Mouse (Mus musculus) midbrain, embryonic 16.5 days (tissue): Measurements from ENCODE around the gene Srrm2. TPM values are rescaled to one million over a fixed set of nuclear protein-coding genes. Genes with fewer than 3 reads are reported as not detected.
A peak's percentile ranks its signal among the peaks of the same experiment; 100 is the strongest.
"Not testable (repeated sequence)": the region's sequence is repeated elsewhere in the genome, so short reads cannot be mapped to it uniquely, and the experiment has no call there.

ENCODE experiments used
- ATAC-seq: fragments of 200-750 bp; cut with Nextera tagmentation; 2 replicates; pipeline ENCODE4 v1.8.0; 2017; ENCODE audit warnings: moderate TSS enrichment
- H3K27ac ChIP-seq: fragments of 300-500 bp; sonication (generic); 2 replicates; pipeline ENCODE4 v1.5.1; 2014; ENCODE audit warnings: mild to moderate bottlenecking, low read length, mixed read lengths
- H3K27me3 ChIP-seq: fragments of 300-500 bp; sonication (generic); 2 replicates; pipeline ENCODE4 v1.6.1; 2014; ENCODE audit warnings: low read depth, low read length, mixed read lengths; ENCODE audit not compliant: control insufficient read depth, insufficient read depth
- H3K36me3 ChIP-seq: fragments of 300-500 bp; sonication (generic); 2 replicates; pipeline ENCODE4 v1.6.1; 2014; ENCODE audit warnings: mild to moderate bottlenecking, low read length, moderate library complexity, mixed read lengths; ENCODE audit not compliant: control insufficient read depth, insufficient read depth
- H3K4me1 ChIP-seq: fragments of 300-500 bp; sonication (generic); 2 replicates; pipeline ENCODE4 v1.6.1; 2014; ENCODE audit warnings: mild to moderate bottlenecking, low read length, mixed read lengths; ENCODE audit not compliant: control insufficient read depth, insufficient read depth
- H3K4me2 ChIP-seq: fragments of 300-500 bp; sonication (generic); 2 replicates; pipeline ENCODE4 v1.6.1; 2014; ENCODE audit warnings: mild to moderate bottlenecking, low read length, mixed read lengths
- H3K4me3 ChIP-seq: fragments of 300-500 bp; sonication (generic); 2 replicates; pipeline ENCODE4 v1.5.1; 2014; ENCODE audit warnings: low read depth, mild to moderate bottlenecking, low read length, moderate library complexity, mixed read lengths
- H3K9ac ChIP-seq: fragments of 300-500 bp; sonication (generic); 2 replicates; pipeline ENCODE4 v1.6.1; 2014; ENCODE audit warnings: low read depth, low read length, mixed read lengths
- H3K9me3 ChIP-seq: fragments of 300-500 bp; sonication (generic); replicated peaks from 2 replicates; pipeline ENCODE4 v1.6.1; 2014; ENCODE audit warnings: mild to moderate bottlenecking, low read length, mixed read lengths; ENCODE audit not compliant: control insufficient read depth, poor library complexity, severe bottlenecking
- WGBS: fragments of 180-500 bp; shearing (Covaris S2); extraction: QIAGEN DNeasy Blood & Tissue Kit; methylation state at CpG from one replicate; pipeline ENCODE4 v1.1.7; 2014; 5-methylcytosine and 5-hydroxymethylcytosine counted together
- polyA plus RNA-seq: library from polyadenylated mRNA; unstranded; fragments of >200 nt; fragmentation: Nextera tagmentation; extraction: Ambion mirVana; gene quantifications from 2 replicates; pipeline ENCODE4 v1.2.1, GENCODE M21; 2015

The Srrm2 gene
- polyA plus RNA-seq, 1 experiment from 2014 or later = 467 TPM

DNA sequence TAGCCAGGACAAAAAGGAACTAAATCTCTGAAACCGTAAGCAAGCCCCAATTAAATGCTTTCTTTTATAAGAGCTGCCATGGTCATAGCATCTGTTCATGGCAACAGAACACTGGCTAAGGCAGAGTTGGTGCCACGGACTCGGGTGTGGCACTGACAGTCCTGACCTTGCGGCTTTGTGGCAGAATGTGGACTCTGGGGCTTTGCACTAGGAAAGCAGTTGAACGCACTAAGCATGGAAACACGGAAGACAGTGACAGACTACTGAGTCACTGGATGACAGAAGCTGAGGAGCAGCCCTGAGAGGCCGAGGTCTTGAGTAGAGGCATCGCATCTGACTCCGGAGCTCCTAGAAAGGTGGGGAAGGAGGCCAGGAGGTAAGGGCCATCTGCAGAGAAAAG lies 32.8 kb upstream of the Srrm2 start:
- Histone ChIP-seq H3K4me1 (no peaks in the 10 kb centered on the region), H3K27me3 (no peaks in the 10 kb centered on the region), H3K4me3 (no peak overlapping the region), H3K9ac (no peak overlapping the region), H3K9me3 (no peaks in the 10 kb centered on the region), H3K36me3 (peaks cover 74% of the 10 kb centered on the region), H3K27ac (no peak overlapping the region), H3K4me2 (no peak overlapping the region)
- no peak for ATAC-seq
- 98% methylated on average over 9 of the region's 9 CpGs for WGBS

DNA sequence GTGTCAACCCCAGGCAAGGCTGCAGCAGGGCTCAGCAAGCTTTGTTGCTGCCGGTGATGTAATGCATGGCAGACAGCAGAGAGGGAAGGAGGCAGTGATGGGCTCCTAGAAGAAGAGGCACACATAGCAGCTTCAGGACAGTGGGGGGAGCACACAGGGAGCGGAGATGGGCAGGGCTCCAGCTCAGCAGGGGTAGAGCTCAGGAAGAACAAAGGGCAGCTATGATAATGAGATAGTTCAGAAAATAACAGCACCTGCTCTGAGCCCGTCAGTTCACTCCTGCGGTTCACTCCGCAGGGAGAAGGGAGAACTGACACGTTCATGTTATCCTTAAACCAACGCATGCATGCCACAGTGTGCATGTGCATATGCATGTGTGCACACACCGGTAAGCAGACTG lies 31.5 kb upstream of the Srrm2 start:
- no peak overlapping the region for H3K4me2 ChIP-seq
- no peak overlapping the region for H3K9ac ChIP-seq
- no peaks in the 10 kb centered on the region for H3K4me1 ChIP-seq
- no peak overlapping the region for H3K4me3 ChIP-seq
- no peak for ATAC-seq
- 57% methylated on average over 8 of the region's 8 CpGs for WGBS
- peaks cover 62% of the 10 kb centered on the region for H3K36me3 ChIP-seq
- H3K9me3 ChIP-seq = no peaks in the 10 kb centered on the region
- no peak overlapping the region for H3K27ac ChIP-seq
- no peaks in the 10 kb centered on the region for H3K27me3 ChIP-seq

DNA sequence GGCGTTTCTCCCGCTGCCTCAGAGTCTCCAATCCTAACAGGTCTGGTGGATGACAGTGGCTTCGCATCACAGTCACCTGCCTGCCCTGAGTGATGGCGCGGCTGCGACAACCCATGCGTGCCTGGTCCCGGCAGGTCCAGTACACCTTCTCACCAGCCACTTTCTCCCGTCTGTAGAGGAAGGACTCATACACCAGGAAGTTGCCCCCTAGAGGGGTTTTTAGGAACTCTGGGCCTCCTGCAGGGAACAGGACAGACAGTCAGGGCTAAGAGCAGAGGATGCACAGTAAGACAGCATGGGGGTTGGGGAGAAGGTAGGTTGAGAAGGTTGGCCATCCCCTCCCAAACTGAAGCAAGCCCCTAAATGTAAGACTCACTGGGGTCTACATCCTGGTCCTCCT lies 30.1 kb upstream of the Srrm2 start:
- H3K9me3 ChIP-seq = no peaks in the 10 kb centered on the region
- WGBS = 96% methylated on average over 9 of the region's 9 CpGs
- no peaks in the 10 kb centered on the region for H3K4me1 ChIP-seq
- no peak overlapping the region for H3K27ac ChIP-seq
- no peak overlapping the region for H3K9ac ChIP-seq
- no peak overlapping the region for H3K4me3 ChIP-seq
- H3K27me3 ChIP-seq = no peaks in the 10 kb centered on the region
- ATAC-seq = no peak
- peaks cover 59% of the 10 kb centered on the region for H3K36me3 ChIP-seq
- H3K4me2 ChIP-seq = no peak overlapping the region

DNA sequence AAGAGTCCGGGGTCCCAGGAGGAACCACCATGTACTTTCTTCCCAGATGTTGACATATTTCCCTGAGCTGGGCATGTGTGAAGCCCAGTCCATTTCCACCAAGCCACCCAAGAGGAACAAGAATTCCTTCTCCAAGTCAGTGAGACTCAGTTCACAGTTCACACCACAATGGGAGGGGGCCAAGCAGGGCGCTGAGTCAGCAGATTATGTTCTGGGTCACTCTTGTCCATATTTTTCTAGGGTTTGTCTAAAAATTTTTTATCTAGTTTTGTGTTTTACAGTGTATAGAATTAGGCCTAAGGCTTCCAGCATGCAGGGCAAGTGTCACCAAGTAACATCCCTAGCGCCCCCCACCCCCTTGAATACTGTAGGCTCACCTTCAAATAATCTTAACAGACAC lies 29.2 kb upstream of the Srrm2 start:
- Histone ChIP-seq H3K9ac (no peak overlapping the region), H3K27ac (no peak overlapping the region), H3K9me3 (no peaks in the 10 kb centered on the region), H3K4me1 (no peaks in the 10 kb centered on the region), H3K4me2 (no peak overlapping the region), H3K27me3 (no peaks in the 10 kb centered on the region), H3K4me3 (no peak overlapping the region), H3K36me3 (peaks cover 50% of the 10 kb centered on the region)
- ATAC-seq = no peak
- WGBS = 96% methylated on average over 3 of the region's 3 CpGs

DNA sequence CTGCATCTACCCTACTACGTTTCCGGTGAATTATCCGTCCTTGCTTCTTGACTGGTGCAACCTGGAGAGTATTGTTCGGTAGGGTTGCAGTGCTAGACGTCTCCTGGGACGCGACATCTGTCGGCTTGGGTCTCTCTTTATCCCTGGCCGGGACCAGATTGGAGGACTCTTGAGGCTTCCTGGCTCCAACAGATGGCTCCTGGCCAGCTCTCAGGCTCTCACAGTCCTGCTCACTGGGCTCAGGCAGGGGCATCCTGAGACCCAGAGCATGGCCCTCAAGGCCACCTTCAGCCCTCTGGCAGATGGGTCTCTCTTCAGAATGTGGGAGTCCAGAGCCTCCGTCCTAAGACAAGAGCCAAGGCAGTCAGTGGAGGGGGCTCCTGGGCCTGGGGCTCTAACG lies 27.4 kb upstream of the Srrm2 start:
- ATAC-seq = 0 out of 2 replicates have a peak, but pooled peaks have one; percentile 7
- H3K36me3 ChIP-seq = peaks cover 33% of the 10 kb centered on the region
- no peak overlapping the region for H3K27ac ChIP-seq
- H3K27me3 ChIP-seq = no peaks in the 10 kb centered on the region
- H3K9ac ChIP-seq = no peak overlapping the region
- H3K9me3 ChIP-seq = no peaks in the 10 kb centered on the region
- H3K4me1 ChIP-seq = no peaks in the 10 kb centered on the region
- whole genome bisulfite sequencing = 86% methylated on average over 11 of the region's 11 CpGs
- no peak overlapping the region for H3K4me2 ChIP-seq
- H3K4me3 ChIP-seq = no peak overlapping the region

DNA sequence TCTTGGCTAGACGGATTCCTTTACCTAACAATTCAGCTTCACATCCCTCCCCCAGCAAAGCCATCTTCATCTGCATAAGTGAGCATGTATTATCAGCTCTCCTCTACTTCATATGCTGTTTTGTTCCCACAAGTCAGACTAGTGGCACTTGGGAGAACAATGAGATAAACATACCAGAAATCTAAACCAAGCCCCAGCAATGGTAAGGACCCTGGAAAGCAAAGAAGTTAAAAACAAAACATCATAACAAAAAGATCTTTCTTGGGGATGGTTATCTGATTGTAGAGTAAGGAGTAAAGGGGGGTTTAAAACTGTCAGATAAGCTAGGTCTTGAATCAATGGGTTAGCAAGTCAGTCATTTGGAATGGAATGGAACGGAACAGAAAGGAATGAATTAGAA lies 19.8 kb upstream of the Srrm2 start:
- Histone ChIP-seq H3K9ac (peak overlapping the region; percentile 99), H3K4me3 (peak overlapping the region; percentile 91), H3K4me2 (peak overlapping the region; percentile 83), H3K9me3 (no peaks in the 10 kb centered on the region), H3K4me1 (peaks cover 19% of the 10 kb centered on the region), H3K27me3 (no peaks in the 10 kb centered on the region), H3K27ac (peak overlapping the region; percentile 94), H3K36me3 (no peaks in the 10 kb centered on the region)
- WGBS = 0% methylated on average over 2 of the region's 2 CpGs
- no peak for ATAC-seq

DNA sequence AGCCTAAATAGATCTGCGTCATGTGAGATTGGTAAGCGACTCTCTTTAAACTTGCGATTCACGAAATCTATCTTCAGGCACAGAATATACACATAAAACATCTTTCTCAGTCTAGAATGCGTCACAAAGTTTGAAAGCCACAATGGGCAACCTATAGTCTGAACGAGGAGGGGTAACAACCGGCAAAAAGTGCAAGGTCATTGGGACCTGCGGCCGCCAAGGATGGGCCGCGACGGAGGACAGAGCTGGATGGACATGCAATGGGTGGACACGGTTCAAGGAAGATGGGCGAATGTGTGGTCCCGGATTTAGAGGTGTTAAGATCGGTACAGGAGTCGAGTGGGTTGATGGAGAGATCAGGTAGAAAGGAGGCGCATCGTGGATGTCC lies 19.4 kb upstream of the Srrm2 start:
- no peak; the same call in 1 of the 2 replicates for ATAC-seq
- Histone ChIP-seq H3K4me1 (peaks cover 19% of the 10 kb centered on the region), H3K9ac (peak overlapping the region; percentile 99), H3K4me3 (peak overlapping the region; percentile 91), H3K27me3 (no peaks in the 10 kb centered on the region), H3K4me2 (peak overlapping the region; percentile 83), H3K36me3 (no peaks in the 10 kb centered on the region), H3K27ac (peak overlapping the region; percentile 94), H3K9me3 (no peaks in the 10 kb centered on the region)
- under 1% methylated on average over 19 of the region's 19 CpGs for WGBS

DNA sequence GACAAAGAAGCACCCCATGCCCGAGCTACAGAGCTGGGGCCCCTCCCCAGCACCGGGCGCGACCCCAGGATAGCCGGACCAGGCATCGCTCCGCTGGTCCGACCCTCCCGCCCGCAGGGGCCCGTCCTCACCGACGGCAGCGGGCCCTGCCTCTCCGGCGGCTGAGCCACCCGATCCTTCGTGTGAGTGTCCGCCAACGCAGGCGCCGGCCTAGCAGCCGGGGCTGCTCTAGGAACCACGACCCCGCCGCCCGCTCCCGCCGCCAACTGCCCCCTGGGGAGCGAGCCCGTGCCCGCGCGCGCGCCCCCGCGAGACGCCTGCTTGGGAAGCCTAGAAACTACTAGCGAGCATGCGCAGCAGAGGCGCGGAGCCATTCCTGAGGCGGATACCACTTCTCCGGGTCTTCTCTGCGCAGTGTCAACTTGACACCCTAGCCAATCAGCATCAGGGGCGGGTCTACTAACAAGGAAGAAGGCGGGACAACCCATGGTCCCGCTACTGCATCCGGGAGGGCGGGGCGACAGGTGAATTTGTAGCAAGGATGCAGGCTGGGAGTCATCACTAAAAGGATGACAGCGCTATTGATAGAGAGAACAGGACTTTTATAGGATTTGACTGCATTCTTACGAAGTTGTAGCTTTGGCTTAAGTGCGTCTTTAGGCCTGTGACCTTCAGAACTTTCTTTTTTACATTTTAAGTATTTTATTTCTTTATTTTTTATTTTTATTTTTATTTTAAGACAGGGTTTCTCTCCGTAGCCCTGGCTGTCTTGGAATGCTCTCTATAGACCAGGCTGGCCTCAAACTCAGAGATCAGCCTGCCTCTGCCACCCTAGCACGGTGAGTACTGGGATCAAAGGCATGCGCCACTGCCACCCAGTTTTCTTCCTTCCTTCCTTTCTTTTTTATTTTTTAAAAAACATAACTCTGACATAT lies 18.8 kb upstream of the Srrm2 start, which contains the start of gene Flywch1:
Gene Flywch1 (minus strand): TSS at position 319 of the 935 bp plus-strand sequence.
- Histone ChIP-seq H3K4me3 (peak within 1 kb of the TSS; percentile 91), H3K9me3 (no peaks in the 10 kb centered on the region), H3K27me3 (no peaks in the 10 kb centered on the region), H3K36me3 (no peaks in the 10 kb centered on the region), H3K27ac (peak within 1 kb of the TSS; percentile 94), H3K4me1 (peaks cover 19% of the 10 kb centered on the region), H3K9ac (peak within 1 kb of the TSS; percentile 99), H3K4me2 (peak within 1 kb of the TSS; percentile 83)
- peak; percentile 98 for ATAC-seq
- 3% methylated on average over 47 of the region's 58 CpGs for WGBS

DNA sequence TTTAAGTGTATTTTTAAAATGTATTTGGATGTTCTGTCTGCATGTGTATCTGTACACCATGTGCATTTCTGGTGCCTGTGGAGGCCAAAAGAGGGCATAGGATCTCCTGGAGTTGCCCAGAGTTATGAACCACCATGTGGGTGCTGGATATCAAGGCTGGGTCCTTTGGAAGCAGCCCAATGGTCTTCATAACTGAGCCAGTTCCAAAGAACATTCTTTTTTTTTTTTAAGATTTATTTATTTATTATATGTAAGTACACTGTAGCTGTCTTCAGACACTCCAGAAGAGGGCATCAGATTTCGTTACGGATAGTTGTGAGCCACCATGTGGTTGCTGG lies 18.1 kb upstream of the Srrm2 start:
- H3K4me3 ChIP-seq = peak overlapping the region; percentile 91
- H3K9ac ChIP-seq, H3K9me3 ChIP-seq, H3K36me3 ChIP-seq, H3K27me3 ChIP-seq: not testable (repeated sequence)
- H3K27ac ChIP-seq = peak overlapping the region; percentile 73
- 81% methylated on average over 2 of the region's 2 CpGs for WGBS
- ATAC-seq = 0 out of 2 replicates have a peak, but pooled peaks have one; percentile 12
- H3K4me2 ChIP-seq = peak overlapping the region; percentile 67
- peaks cover 19% of the 10 kb centered on the region for H3K4me1 ChIP-seq
